Mouse (Mus musculus): ENCODE results near the gene Rilp.
"Not testable (repeated sequence)": the region's sequence is repeated elsewhere in the genome, so short reads cannot be mapped to it uniquely, and the experiment has no call there.

Rilp gene

DNA sequence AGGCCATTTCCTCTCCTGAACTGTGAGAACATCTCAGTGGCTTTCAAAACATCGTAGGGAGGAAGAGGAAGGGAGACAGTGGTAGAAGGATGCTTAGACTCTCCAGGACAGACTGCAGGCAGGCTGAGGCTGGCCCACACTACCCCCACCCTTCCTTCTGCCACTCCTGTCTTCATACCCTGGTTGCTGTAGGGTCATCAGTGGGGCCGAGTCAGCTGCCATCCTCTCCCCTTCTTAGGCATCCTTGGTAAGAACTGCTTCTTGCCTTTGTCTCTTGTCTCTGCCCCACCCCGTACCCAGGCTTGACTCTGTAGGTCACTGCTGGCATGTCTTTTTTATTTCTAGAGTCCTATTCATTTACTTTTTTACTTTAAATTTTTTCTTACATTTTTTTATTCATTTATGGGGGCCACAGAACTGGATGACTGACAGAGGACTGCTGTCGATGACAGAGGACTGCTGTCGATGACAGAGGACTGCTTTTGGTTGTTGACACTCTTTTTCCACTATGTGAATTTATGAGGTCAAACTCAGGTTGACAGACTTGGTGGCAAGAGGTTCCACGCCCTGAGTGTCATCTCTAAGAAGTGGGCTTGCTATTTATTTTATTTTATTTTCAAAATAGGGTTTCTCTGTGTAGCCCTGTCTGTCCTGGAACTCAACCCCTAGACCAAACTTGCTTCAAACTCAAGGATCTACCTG is 23.6 kb downstream of the Rilp start:
- DNase-seq (ENCODE audit: low spot score in 2 of 2) = no peak

DNA sequence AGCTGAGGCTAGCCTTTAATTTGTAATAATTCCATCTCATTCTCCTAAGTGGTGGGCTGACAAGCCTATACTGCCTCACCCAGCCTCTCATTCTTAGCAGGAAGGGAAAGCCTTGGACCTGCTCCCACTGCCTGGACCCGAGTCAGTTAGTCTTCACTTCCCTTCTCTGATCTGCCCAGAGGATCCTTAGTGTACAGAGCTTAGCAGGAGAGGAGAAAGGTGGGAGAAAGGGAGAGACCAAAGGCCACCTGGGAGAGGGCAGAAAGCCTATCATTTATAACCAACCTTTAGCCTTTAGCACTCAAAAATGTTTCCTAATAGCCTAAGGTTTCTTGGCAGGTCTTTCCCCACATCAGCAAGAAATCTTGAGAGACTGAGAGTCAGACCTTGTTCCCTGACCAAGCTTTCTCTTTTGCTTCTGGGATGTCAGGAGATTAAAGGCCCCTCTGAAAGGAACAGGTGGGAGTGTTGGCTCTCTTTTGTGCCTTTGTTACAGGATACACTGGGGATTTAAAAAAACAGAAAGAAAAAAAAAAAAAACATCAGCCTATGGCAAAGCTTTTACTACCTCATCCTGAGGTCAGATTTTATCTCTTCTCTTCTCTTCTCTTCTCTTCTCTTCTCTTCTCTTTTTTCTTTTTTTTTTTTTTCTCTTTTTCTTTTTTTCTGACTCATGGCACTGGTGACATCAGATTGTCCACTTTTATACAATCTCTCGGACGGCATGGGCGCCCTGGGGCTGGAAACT is 24.6 kb downstream of the Rilp start:
- no peak for DNase-seq (ENCODE audit: low spot score in 2 of 2)

DNA sequence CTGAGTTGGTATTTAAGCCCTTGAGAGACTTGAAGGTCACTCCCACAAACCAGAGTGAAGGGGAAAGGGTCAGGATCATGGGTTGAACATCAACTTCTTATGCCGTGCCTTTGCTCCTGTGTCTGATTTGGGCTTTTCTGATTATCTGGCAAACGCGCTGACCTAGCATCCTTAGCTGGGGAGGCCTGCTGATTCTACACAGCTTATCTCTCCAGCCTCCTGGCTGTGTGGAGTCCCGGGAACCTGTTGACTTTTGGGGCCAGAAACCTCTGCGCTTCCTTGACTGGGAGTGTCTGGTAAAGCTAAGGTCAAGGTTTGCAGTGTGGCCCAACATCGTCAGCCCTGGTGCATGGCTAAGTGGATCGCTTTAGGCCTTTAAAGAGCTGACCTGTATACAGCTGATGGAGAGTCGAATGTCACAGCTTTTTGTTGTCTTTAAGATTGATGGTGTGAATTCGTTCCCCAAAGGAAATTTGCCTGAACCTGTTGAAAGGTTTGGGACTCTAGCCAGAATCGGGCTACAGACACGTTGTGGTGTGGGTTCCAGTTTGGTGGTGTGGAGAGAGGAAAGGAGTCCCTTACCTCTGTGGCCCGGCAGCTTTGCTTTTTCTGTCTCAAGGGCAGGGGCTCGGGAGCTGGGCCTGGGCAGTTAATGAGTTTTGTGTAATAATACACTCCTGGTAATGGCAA is 25.4 kb downstream of the Rilp start:
- no peak for DNase-seq (ENCODE audit: low spot score in 2 of 2)

DNA sequence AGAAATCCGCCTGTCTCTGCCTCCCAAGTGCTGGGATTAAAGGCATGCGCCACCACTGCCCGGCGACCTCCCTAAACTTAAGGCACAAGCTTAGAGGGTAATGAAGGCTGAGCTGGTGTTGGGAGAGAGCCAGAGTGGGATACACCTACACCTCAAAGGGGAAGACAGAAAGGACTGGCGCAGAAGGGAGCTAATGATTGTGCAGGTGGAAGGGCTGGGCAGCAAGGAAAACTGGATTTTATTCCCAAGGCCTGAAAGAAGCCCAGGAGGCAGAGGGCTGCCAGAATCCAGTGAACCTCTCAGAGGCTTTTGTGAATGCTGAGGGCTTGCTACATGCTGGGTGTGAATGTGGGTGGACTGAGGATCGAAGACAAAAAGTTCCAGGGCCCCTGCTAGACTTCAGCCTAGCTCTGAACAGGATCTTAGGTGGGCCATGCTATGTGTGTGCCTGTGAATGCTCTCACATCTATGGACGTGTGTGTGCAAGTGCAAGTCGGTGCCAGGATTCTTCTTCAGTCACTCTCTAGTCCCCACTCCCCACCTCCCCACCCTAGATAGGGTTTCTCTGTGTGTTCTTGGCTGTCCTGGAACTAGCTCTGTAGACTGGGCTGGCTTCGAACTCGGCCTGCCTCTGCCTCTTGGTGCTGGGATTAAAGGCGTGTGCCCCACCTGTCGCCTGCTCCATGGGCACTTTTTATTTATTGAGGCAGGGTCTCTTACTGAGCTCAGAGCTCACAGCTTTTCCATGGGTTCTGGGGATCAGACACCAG is 26.5 kb downstream of the Rilp start:
- no peak for DNase-seq (ENCODE audit: low spot score in 2 of 2)

DNA sequence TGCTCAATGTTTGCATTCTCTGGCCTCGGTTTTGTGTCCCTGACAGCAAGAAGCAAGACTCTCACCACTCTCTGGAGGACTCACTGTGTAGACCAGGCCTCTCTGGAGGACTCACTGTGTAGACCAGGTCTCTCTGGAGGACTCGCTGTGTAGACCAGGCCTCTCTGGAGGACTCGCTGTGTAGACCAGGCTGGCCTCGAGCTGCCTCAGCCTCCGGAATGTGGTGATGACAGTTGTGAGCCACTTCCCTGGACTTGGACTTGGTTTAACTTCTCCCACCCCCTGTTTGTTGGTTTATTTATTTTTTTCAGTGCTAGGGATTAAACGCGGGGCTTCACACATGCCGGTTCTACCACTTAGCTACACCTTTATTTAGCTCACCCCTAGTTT is 27.1 kb downstream of the Rilp start:
- no peak for DNase-seq (ENCODE audit: low spot score in 2 of 2)

DNA sequence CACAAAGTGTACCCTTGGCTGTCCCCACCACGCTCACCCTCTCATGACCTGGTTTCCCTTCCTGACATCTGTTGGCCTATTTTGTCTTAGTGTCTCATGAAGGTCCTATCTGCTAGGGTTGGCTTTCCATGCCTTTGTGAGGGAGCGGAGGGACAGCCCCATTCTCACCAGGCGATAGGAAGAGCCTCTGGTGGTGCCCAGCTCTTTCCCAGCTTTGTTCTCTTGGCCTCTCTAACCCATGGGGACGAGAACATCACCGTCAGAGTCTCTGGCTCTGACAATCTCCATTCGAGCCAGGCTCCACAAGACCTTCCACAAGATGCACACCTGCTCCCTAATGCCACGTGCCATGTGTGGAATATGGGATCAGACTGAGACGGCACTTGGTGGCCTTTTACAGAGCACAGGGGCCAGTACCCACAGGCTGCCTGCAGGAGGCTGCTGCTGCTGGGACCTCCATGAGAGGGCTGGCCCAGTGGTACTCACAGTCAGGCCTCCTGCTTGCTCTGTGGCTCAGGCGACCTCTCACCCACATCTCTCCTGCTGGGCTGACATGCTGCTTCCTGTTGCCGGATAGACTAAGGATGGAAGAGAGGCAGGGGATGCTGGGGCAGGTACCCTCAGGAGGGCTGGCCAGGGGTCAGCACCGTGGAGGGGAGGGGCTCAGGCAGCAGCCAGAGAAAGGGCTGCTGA is 27.7 kb downstream of the Rilp start:
- DNase-seq (ENCODE audit: low spot score in 2 of 2) = no peak

DNA sequence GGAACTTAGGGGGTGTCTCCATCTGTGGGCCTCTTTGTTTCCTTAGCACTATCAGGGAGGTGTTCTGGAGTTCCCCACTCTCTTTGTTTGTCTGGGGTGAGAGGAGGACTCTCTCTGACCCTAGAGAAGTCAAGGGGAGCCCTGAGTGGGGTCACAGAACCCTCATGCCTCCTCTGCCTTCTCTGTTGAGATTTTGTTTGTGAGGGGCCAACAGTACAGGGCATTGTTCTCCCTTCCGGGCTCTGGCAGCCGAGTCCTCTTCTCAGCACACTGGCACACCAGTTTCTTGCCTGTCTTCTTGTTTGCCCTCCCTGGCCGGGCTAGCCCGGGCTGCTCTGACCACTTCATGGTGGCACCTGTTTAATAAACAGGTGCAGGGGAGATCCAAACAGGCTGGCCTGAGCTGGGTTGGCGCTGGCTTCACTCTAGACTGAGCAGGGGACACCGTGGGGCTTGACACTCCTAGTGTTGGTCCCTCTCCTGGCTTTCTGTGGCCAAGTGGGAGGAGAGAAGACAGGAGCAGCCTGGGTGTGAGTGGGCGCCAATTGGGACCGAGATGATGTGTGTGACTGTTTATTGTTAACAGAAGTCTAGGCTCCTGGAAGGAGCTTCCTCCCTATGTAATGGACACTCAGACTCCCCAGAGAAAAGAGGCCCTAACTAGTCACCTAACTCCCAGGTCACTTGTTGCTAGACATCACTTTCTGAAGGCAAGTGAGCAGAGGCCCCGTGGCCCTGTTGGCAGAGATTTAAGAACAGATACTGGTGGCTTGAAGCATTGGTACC is 28.5 kb downstream of the Rilp start:
- DNase-seq (ENCODE audit: low spot score in 2 of 2) = no peak

DNA sequence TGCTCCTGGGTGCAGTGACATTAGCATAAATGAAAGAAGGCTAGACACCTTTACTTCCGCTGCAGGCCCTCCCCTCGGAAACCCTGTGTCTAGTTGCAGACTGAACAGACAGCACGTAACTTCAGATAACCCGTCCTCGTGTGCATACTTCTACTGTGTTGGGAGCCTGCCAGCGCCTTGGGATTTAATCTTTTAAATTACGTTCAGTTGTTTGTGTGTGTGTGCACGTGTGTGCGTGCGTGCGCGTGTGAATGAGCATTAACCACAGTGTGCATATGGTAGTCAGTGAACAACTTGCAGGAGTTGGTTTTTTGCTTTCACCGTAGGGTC is 29.0 kb downstream of the Rilp start:
- no peak for DNase-seq (ENCODE audit: low spot score in 2 of 2)

DNA sequence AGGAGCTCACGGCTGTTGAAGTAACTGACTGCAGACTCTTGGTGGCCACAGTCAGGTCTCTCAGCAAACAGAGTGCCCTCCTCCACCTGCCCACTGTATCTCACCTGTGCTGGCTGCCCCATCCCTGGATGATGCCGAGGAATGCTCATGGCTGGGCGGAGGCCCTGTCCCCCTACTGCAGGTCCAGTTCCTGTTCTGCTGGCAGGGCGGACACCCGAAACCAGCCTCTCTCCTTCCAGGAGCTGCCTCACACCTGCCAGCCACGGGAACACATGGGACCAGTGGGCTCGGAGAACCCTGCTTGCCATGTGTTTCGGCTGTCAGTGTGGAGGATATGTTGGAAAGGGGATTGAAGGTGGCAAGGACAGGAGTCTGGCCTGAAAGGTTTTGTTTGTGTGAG is 30.3 kb downstream of the Rilp start:
- DNase-seq (ENCODE audit: low spot score in 2 of 2) = no peak

DNA sequence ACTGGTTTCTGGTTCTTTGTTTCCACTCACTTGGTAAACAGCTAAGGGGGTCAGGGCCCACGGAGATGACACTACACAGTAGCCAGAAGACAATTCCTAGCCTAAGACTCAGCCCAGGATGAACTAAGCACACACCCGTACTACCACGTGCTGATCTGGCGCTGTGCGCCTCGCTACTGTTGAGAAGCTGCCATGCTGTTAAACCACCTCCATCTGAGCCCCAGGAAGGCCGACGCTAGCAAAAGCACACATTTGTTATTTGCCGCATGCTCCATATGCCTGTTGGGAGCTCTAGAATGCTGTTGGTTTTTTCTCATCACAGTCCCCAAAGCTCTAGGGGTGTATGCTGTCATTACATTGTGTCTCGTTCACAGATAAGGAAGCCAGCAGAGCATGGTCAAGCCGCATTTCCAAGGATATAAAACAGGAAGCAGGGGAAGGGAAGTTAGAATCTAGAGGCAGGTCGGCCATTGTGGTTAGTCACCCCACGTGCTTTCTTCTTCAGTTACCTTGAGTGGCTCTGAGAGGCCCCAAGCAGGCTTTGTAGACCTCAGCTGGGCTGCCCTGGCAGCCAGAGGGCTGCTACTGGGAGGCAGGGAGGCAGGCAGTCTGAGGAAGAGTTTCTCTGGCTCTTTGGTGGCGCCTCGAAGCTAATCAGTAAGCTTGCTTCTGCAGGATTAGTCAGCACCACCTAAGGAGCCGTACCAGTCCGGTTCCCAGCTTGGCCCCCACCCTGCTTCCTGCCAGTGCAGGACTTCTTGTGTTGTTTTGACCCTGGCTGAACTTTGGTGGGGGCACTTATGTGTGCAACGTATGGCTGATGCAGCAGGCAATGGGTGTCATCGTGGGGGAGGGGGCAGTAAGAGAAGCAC is 31.1 kb downstream of the Rilp start:
- no peak for DNase-seq (ENCODE audit: low spot score in 2 of 2)

DNA sequence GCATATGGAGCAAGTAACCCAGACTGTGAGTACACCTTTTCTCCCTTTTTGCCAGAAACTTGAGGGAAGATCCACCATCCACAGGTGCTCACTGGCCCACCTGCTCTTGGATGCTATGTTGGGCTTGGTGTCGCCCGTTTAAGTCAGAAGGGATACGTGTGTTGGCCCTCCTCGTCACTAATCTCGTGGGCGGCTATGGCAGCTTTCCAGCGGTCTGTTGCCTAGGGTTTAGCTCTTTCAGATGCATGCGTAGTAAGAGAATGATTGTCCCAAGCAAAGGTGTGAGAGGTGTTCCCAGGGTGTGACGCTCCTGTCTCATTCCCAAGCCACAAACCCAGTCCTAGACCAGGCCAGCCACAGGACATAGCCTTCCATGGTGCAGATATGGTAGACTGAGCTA is 34.8 kb downstream of the Rilp start:
- DNase-seq (ENCODE audit: low spot score in 2 of 2) = no peak

DNA sequence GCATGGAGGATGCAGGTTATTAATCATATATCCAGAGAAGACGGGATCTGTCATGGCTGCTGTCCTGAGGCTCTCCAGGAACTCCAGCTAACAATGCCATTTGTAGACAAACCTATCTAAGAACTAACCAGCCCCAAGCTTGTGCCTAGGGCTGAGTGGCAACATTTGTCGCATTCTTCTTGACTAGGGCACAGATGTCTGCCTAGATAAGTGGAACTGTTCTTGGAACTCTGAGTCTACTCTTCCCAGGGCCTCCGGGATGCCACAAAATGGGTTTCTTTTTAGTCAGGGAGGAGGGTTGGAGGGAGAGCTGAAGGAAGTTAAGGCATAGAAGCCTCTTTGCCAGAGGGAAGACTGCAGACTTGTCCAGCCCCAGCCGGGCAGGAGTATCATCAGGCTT is 36.2 kb downstream of the Rilp start:
- DNase-seq (ENCODE audit: low spot score in 2 of 2) = no peak

DNA sequence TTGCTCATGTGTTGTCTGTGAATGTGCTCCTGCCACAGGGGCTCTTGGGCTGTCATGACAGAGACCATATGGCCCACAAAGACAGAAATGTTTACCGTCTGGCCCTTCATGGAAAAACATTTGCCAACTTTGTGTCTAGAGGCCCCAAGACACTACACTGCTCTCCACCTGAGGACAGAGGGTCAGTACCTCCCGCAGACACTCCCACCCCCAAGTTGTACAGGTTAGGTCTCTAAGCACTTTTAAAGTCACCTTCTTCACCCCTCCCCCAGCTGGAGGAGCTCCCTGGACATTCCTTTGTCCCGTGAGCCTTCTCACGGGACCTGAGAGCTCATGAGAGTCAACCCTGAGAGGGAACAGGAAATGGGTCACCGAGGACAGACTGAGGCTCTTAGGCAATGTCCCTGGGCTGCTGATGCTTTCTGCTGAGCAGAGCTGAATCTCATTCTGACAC is 39.8 kb downstream of the Rilp start:
- DNase-seq (ENCODE audit: low spot score in 2 of 2) = no peak

DNA sequence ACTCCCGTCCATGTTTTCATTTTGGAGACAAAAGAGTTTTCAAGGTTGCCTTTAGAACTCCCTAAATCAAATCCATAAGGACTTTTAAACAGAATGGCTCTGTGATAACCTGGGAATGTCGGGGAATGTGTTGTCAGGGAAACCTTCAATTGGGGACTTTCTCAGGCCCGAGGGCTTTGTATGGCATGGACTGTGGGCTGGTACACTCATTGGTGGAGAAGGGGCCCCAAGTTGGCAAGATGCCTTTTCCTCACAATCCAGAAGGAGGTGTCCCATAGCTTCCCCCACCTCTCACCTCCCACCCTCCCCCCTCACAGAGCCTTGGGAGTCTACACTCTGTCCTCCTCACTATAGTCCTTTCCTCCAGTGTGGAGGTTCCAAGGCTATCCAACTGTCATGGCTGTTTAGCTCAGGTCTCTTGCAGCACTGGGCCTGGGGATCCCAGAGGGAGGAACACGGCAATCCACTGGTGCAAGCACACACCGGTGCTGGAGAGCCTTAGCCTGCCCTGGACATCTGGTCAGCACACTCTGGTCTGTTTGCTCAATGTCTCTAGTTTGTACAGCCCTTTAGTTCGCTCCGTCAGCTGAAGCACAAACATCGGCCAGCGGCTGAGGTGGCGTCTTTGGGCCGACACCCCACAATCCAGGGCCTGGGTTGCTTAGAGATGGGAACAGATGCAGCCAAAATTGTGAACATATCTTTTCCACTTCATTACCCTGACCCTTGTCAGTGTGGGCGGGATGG is 40.5 kb downstream of the Rilp start:
- no peak for DNase-seq (ENCODE audit: low spot score in 2 of 2)

DNA sequence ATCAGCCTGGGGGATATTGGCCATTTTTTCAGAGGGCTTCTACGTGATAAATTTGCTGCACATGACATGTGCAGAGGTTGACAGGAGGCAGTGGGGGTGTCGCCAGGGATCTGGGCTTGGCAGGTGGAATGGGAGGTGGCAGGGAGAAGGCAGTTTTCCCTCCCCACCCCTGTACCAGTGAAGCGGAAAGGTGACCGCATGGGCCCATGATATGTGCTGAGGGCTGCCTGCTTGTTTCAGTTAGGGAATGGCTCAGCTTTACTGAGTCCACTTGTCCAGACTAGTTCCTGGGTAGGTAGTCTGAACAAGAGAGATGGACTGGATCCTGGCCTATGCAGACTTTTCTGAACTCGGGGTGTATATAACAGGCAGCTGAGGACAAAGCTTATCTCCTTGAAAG is 41.4 kb downstream of the Rilp start:
- DNase-seq (ENCODE audit: low spot score in 2 of 2) = no peak

DNA sequence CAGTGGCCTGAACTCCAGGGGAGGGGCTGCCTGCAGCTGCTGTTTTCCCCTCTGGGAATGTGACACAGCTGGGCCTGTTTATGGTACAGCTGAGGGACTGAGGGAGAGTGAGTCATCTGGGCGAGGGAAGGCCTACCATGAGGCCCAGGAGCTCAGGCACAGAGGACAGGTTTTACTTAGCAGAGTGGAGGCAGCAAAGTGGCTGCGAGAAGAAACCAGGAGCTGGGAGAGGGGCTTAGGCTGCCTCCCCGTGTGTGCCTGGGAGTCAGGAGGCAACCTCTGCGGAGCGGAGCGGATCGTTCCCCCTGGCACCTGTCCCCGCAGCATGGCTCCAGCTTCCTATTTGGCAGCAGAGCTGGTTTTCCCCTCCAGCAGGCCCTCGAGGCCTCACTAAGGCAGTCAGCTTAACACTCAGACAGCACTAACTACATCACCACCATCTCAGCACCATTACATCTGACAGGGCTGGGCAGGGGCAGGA is 42.1 kb downstream of the Rilp start:
- no peak for DNase-seq (ENCODE audit: low spot score in 2 of 2)

DNA sequence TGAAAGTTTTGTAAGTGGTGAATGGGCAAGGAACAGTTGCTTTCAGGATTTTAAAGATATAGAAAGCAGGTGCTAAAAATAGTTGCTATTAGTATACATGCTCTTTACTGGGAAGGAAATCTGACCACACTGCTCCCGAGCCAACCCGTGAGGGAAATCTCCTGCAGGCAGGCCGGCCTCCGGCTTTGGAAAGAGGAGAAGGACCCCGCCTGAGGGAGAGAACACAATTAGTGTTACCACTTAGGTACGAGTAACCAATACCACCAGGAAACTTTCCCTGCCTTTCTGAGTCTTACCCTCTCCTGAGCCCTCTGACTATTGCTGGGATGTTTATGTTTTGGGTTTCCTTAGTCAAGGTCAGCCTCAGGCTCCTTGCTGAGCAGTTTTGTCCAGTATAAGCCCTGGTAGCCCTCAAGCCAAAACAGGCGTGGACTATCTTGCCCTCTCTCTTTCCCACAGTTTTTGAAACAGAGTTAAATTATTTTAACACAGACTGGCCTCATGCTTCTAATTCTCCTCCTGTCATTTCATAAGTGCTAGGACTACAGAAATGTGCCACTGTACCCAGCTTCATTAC is 43.1 kb downstream of the Rilp start:
- no peak for DNase-seq (ENCODE audit: low spot score in 2 of 2)

DNA sequence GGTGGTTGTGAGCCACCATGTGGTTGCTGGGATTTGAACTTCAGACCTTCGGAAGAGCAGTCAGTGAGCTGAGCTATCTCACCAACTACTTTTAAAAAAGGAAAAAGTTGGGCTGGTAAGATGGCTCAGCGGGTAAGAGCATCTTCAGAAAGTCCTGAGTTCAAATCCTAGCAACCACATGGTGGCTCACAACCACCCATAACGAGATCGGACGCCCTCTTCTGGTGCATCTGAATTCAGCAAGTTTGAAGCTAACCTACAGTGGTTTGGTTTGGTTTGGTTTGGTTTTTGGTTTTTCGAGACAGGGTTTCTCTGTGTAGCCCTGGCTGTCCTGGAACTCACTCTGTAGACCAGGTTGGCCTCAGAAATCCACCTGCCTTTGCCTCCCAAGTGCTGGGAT is 46.1 kb downstream of the Rilp start:
- not testable (repeated sequence) for DNase-seq (ENCODE audit: low spot score in 2 of 2)

DNA sequence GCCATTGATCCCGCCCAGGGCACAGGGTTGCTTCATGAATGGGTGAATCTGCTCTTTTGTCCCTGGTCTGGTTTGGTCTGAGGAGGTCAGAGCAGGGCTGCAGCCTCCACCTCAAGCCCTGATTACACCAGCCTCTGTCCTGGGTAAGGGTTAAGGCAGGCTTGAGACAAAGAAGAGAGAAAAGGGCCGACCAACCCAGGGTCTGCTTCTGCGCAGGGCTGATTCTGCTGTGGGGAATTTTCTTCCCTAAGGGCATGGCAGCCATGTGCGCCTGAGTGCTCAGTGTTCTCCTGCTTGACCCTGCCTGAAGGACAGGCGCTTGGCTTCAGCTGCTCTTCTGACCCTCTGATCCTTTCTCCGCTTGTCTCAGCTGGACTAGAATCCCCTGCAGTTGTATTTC is 47.2 kb downstream of the Rilp start:
- no peak for DNase-seq (ENCODE audit: low spot score in 2 of 2)
